Mouse (Mus musculus) kidney, postnatal 0 days (tissue): ENCODE data around the gene Rdh1. TPM values are rescaled to one million over a fixed set of nuclear protein-coding genes. Genes with fewer than 3 reads are reported as not detected.
"Not testable (repeated sequence)": the region's sequence is repeated elsewhere in the genome, so short reads cannot be mapped to it uniquely, and the experiment has no call there.

ENCODE experiments used
- ATAC-seq: fragments of 200-750 bp; cut with Nextera tagmentation; replicated peaks from 2 replicates; pipeline ENCODE4 v1.8.0; 2017; ENCODE audit warnings: low read depth, moderate number of reproducible peaks, moderate TSS enrichment, moderate library complexity; ENCODE audit not compliant: low FRiP score
- DNase-seq: peaks from one replicate; pipeline ENCODE4 v3.0.0-alpha.2; 2016; ENCODE audit warnings: low spot score
- H3K27ac ChIP-seq: fragments of 300-500 bp; sonication (generic); 2 replicates; pipeline ENCODE4 v1.5.1; 2014; ENCODE audit warnings: mild to moderate bottlenecking
- H3K27me3 ChIP-seq: fragments of 300-500 bp; sonication (generic); 2 replicates; pipeline ENCODE4 v1.6.1; 2014; ENCODE audit warnings: low read length, mixed read lengths; ENCODE audit not compliant: insufficient read depth
- H3K36me3 ChIP-seq: fragments of 300-500 bp; sonication (generic); 2 replicates; pipeline ENCODE4 v1.6.1; 2014; ENCODE audit warnings: low read length, mixed read lengths; ENCODE audit not compliant: insufficient read depth
- H3K4me1 ChIP-seq: fragments of 300-500 bp; sonication (generic); replicated peaks from 2 replicates; pipeline ENCODE4 v1.6.1; 2014; ENCODE audit warnings: antibody characterized with exemption, low read length, mixed read lengths; ENCODE audit not compliant: insufficient read depth
- H3K4me2 ChIP-seq: fragments of 300-500 bp; sonication (generic); 2 replicates; pipeline ENCODE4 v1.6.1; 2014; ENCODE audit warnings: mild to moderate bottlenecking, low read length, moderate library complexity, mixed read lengths
- H3K4me3 ChIP-seq: fragments of 300-500 bp; sonication (generic); replicated peaks from 2 replicates; pipeline ENCODE4 v1.5.1; 2014; ENCODE audit warnings: low read depth, low read length
- H3K9ac ChIP-seq: fragments of 300-500 bp; sonication (generic); 2 replicates; pipeline ENCODE4 v1.6.1; 2014; ENCODE audit warnings: low read depth, low read length
- H3K9me3 ChIP-seq: fragments of 300-500 bp; sonication (generic); replicated peaks from 2 replicates; pipeline ENCODE4 v1.6.1; 2016; ENCODE audit warnings: low read length, inconsistent platforms, mixed read lengths
- CTCF ChIP-seq: IDR thresholded peaks from 2 replicates; pipeline ENCODE4 v1.5.1; 2016; ENCODE audit warnings: antibody characterized with exemption, low read depth, mild to moderate bottlenecking, moderate library complexity
- WGBS: fragments of 180-500 bp; shearing (Covaris S2); extraction: QIAGEN DNeasy Blood & Tissue Kit; methylation state at CpG from one replicate; pipeline ENCODE4 v1.1.7; 2014; 5-methylcytosine and 5-hydroxymethylcytosine counted together
- polyA plus RNA-seq: library from polyadenylated mRNA; unstranded; fragments of >200 nt; fragmentation: Nextera tagmentation; extraction: Ambion mirVana; gene quantifications from 2 replicates; pipeline ENCODE4 v1.2.1, GENCODE M21; 2015

The Rdh1 gene
- polyA plus RNA-seq, 1 experiment from 2014 or later: 0.21 TPM

GRCm38 (mm10) chr10:127755246-127755645 lies 4.3 kb upstream of the Rdh1 start:
- no peaks in the 10 kb centered on the region for H3K27me3 ChIP-seq
- H3K9ac ChIP-seq: no peak overlapping the region
- no peak overlapping the region for H3K4me2 ChIP-seq
- H3K9me3 ChIP-seq: no peaks in the 10 kb centered on the region
- H3K4me1 ChIP-seq: 0 out of 2 replicates have a peak, but pooled peaks cover 11% of the 10 kb centered on the region
- ATAC-seq (no peak), DNase-seq (no peak)
- no peak overlapping the region for H3K27ac ChIP-seq
- TF ChIP-seq CTCF: no peak
- H3K36me3 ChIP-seq: no peaks in the 10 kb centered on the region
- WGBS: 66% methylated on average over 3 of the region's 3 CpGs
- H3K4me3 ChIP-seq: no peak overlapping the region

GRCm38 (mm10) chr10:127755770-127756468 lies 3.6 kb upstream of the Rdh1 start:
- peak overlapping the region; percentile 46 for H3K4me2 ChIP-seq
- no peaks in the 10 kb centered on the region for H3K9me3 ChIP-seq
- 0 out of 2 replicates have a peak, but pooled peaks cover 11% of the 10 kb centered on the region for H3K4me1 ChIP-seq
- H3K27ac ChIP-seq: peak overlapping the region; percentile 42; the same call in 1 of the 2 replicates
- ATAC-seq: no peak
- H3K27me3 ChIP-seq: no peaks in the 10 kb centered on the region
- peak; percentile 55 for DNase-seq
- no peaks in the 10 kb centered on the region for H3K36me3 ChIP-seq
- 0 out of 2 replicates have a peak overlapping the region, but pooled peaks have one; percentile 27 for H3K9ac ChIP-seq
- no peak overlapping the region for H3K4me3 ChIP-seq
- 40% methylated on average over 18 of the region's 18 CpGs for WGBS
- no peak for TF ChIP-seq CTCF

GRCm38 (mm10) chr10:127762926-127763325 lies 3.4 kb downstream of the Rdh1 start:
- not testable (repeated sequence) for H3K27ac ChIP-seq, DNase-seq, H3K9me3 ChIP-seq, H3K4me3 ChIP-seq, H3K4me2 ChIP-seq, H3K27me3 ChIP-seq, H3K9ac ChIP-seq, H3K36me3 ChIP-seq, ATAC-seq, H3K4me1 ChIP-seq
- WGBS: 89% methylated on average over 10 of the region's 10 CpGs

- peak; percentile 44 for DNase-seq
- Histone ChIP-seq H3K9ac (no peak overlapping the region), H3K36me3 (no peaks in the 10 kb centered on the region), H3K4me3 (no peak overlapping the region), H3K4me1 (no peaks in the 10 kb centered on the region), H3K27me3 (no peaks in the 10 kb centered on the region), H3K9me3 (no peaks in the 10 kb centered on the region), H3K4me2 (no peak overlapping the region), H3K27ac (peak overlapping the region; percentile 51; the same call in 1 of the 2 replicates)
- ATAC-seq: peak; percentile 85
- no peak for TF ChIP-seq CTCF
- WGBS: 52% methylated on average over 12 of the region's 12 CpGs
Measured at GRCm38 (mm10) chr10:127763914-127764680, 4.6 kb downstream of the Rdh1 start.

- Histone ChIP-seq H3K27me3 (no peaks in the 10 kb centered on the region), H3K27ac (0 out of 2 replicates have a peak overlapping the region, but pooled peaks have one; percentile 19), H3K36me3 (no peaks in the 10 kb centered on the region), H3K4me3 (no peak overlapping the region), H3K9ac (no peak overlapping the region), H3K4me2 (no peak overlapping the region), H3K9me3 (no peaks in the 10 kb centered on the region), H3K4me1 (no peaks in the 10 kb centered on the region)
- no peak for TF ChIP-seq CTCF
- DNase-seq (peak; percentile 67), ATAC-seq (no peak)
- WGBS: 42% methylated on average over 1 of the region's 1 CpGs
Measured at GRCm38 (mm10) chr10:127766564-127766963, 7.0 kb downstream of the Rdh1 start.

- no peak for ATAC-seq
- WGBS: 59% methylated on average over 2 of the region's 2 CpGs
- H3K4me1 ChIP-seq: no peaks in the 10 kb centered on the region
Measured at GRCm38 (mm10) chr10:127776011-127776410, 16.5 kb downstream of the Rdh1 start, which contains the start of gene Rdh9. Rdh9 (plus strand) TSS chr10:127776386.

GRCm38 (mm10) chr10:127782321-127782720 lies 22.8 kb downstream of the Rdh1 start:
- H3K9ac ChIP-seq, H3K9me3 ChIP-seq, H3K36me3 ChIP-seq, ATAC-seq, H3K27me3 ChIP-seq, DNase-seq, H3K27ac ChIP-seq, H3K4me3 ChIP-seq, H3K4me2 ChIP-seq, H3K4me1 ChIP-seq: not testable (repeated sequence)
- 95% methylated on average over 17 of the region's 17 CpGs for WGBS

More at GRCm38 (mm10) chr10:127776011-127776410, 16.5 kb downstream of the Rdh1 start, which contains the start of gene Rdh9:
- no peak within 1 kb of the TSS for H3K4me2 ChIP-seq
- no peak within 1 kb of the TSS for H3K27ac ChIP-seq
- DNase-seq: no peak
- H3K4me3 ChIP-seq: no peak within 1 kb of the TSS
- no peak within 1 kb of the TSS for H3K9ac ChIP-seq
- H3K27me3 ChIP-seq: no peaks in the 10 kb centered on the region
- no peaks in the 10 kb centered on the region for H3K36me3 ChIP-seq
- TF ChIP-seq CTCF: no peak
- H3K9me3 ChIP-seq: no peaks in the 10 kb centered on the region

- WGBS: 92% methylated on average over 1 of the region's 1 CpGs
Measured at GRCm38 (mm10) chr10:127785411-127785810, 25.9 kb downstream of the Rdh1 start.

More at GRCm38 (mm10) chr10:127785411-127785810, 25.9 kb downstream of the Rdh1 start:
- not testable (repeated sequence) for H3K9me3 ChIP-seq, H3K27me3 ChIP-seq, DNase-seq, ATAC-seq, H3K4me3 ChIP-seq, H3K4me2 ChIP-seq, H3K27ac ChIP-seq, H3K36me3 ChIP-seq, H3K9ac ChIP-seq, H3K4me1 ChIP-seq
